Mouse (Mus musculus) lung, postnatal 36 days (tissue): ENCODE data around the gene Rps15.

ENCODE experiments used
- DNase-seq: peaks from one replicate; pipeline ENCODE4 v3.0.0; 2022; ENCODE audit warnings: mixed read lengths

Gene Rps15

DNA sequence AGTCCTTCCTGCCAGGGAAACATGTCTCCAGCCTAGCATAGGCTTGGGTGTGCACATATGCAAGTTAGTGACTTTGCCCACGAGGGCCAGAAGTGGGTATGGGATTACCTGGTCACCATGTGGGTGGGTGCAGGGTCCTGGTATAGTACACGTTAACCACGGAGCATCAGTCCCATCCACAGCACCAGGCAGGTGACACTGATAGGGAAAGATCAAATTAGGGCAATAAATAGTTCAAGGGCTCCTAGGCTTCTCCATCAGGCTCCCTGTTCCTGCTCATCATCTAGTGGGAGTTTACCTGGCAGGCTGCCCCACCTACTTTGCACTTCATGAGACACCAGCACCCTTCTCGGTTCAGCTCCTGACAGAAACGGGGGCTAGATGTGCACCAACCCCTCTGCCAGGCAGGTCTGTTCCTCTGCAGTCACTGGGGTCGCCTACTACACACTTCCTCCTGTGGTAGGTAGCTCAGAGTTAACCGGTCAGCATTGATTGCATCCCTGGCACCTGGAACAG lies 2.6 kb downstream of the Rps15 start:
- DNase-seq, result no peak

DNA sequence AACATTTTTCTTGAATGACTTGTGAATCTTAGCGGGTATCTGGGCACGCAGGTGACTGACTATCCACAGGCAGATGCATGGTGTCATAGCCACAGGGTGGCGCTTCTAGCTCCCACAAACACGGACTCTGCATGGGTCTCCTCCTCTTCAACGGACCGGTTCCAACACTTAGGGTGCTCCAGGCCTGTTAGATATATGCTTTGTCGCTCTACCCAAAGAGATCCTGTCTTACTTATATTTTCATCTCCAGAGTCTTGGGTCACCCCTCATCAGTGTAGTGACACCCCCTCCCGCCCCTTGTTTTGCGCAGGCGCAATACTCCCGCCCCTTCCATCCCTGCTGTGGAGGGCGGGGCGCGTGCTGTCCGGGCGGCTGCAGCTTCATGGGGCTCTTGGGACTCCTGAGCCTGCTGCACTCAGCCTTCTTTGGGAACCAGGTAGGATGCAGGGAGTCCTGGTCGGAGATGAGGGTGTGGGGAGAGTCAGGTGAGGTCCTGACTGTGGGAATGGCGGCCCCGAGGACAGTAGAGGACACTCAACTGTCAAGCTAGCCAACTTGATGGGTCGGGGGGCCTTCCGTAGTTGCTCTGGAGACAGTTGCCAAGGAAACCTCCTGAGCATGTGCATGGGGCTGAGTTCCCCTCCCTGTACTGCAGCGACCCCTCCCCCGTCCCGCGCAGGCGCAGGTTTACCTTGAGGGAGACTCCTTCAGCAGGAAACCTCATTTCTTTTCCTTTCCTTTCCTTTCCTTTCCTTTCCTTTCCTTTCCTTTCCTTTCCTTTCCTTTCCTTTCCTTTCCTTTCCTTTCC lies 3.6 kb downstream of the Rps15 start, which contains the start of gene Apc2:
Gene Apc2, plus strand, starts transcription at position 360 of the 808 bp plus-strand sequence.
- DNase-seq, result peak; percentile 88

GRCm38 (mm10) chr10:80296824-80297223 lies 4.6 kb downstream of the Rps15 start:
- DNase-seq, result no peak

- DNase-seq, result no peak
Observed at GRCm38 (mm10) chr10:80297526-80298133, 5.4 kb downstream of the Rps15 start.

GRCm38 (mm10) chr10:80298571-80299281 lies 6.5 kb downstream of the Rps15 start:
- no peak for DNase-seq

- DNase-seq, result no peak
Observed at GRCm38 (mm10) chr10:80299301-80299700, 7.0 kb downstream of the Rps15 start.

DNA sequence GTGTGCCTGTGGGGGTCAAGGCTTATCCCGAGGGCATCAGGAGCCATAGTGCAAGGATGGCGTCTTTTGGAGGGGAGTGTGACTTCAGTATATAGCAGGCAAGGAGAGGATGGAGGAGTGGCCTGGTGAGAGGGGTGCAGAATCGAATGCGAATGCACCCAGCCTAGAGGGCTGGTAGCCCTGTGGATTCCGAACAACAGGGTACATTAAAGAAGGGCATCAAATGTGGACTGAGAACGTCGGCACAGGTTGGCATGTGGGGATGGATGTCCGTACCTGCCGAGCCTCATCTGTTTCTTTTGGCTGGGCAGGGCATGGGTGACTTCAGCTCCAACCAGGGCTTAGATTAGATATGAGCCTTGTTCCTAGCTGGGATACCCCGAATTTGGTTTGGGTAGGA lies 7.6 kb downstream of the Rps15 start:
- DNase-seq, result no peak

DNA sequence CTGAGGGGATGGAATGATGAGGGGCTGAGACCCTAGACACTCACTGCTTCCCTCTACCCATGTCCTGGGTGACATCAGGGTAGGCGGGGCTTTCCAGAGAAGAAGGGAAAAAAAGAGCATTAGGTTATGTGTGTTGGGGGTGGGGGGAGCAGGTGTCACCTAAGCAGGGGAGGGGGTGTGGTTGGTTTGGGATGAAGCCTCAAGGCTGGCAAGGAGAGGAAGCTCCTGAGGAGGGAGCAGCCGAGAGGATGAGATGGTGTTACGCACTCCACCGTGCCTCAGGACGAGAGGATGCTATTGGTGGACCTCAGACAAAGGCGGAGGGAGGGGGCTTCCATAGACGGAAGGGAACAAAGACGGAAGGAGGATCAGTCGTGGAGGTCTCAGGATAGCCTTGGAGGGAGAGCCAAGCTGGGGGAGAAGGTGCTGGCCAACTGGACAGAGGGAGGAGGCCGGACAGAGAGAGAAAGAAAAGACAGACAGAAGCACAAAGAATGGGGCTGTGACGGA lies 8.5 kb downstream of the Rps15 start:
- no peak for DNase-seq

GRCm38 (mm10) chr10:80301256-80302081 lies 9.2 kb downstream of the Rps15 start:
- DNase-seq, result no peak

DNA sequence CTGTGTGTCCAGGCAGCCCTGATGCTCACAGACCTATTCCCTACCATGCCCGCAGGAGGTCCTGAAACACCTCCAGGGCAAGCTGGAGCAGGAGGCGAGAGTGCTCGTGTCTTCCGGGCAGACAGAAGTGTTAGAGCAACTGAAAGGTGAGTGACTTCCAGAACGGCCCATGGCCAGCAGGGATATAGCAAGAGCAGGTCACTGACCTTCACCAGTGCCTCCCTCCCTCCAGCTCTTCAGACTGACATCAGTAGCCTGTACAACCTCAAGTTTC lies 9.8 kb downstream of the Rps15 start:
- no peak for DNase-seq

DNA sequence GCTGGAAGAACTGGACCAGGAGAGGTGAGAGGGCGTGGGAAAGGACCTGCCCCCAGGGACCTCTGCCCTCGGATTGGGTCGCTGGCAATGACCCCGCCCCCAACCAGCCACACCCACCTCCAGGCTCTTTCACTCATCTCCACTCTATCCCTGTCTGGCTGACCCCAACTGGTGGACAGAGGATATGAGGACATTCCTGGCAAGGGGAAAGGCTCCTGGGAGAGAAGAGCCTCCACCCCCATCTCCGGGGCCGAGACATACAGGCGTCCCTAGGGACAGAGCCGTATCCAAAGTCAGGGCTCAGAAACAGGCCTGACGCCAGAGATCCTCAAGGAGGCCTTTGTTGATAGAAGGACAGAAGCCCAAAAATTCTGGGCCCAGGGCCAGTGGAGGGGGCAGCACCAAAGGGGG lies 10.2 kb downstream of the Rps15 start:
- peak; percentile 84 for DNase-seq

GRCm38 (mm10) chr10:80304458-80304857 lies 12.2 kb downstream of the Rps15 start:
- no peak for DNase-seq

- peak; percentile 46 for DNase-seq
Observed at GRCm38 (mm10) chr10:80304862-80305261, 12.6 kb downstream of the Rps15 start.

DNA sequence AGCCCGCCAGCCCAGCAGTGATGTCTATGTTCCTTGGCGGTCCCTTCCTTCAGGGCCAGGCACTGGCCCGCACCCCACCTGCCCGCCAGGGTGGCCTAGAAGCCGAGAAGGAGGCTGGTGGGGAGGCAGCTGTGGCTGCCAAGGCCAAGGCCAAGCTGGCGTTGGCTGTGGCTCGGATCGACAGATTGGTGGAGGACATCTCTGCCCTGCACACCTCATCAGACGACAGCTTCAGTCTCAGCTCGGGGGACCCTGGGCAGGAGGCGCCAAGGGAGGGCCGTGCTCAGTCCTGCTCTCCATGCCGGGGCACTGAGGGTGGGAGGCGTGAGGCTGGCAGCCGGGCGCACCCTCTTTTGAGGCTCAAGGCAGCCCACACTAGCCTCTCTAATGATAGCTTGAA lies 19.3 kb downstream of the Rps15 start:
- DNase-seq, result no peak

DNA sequence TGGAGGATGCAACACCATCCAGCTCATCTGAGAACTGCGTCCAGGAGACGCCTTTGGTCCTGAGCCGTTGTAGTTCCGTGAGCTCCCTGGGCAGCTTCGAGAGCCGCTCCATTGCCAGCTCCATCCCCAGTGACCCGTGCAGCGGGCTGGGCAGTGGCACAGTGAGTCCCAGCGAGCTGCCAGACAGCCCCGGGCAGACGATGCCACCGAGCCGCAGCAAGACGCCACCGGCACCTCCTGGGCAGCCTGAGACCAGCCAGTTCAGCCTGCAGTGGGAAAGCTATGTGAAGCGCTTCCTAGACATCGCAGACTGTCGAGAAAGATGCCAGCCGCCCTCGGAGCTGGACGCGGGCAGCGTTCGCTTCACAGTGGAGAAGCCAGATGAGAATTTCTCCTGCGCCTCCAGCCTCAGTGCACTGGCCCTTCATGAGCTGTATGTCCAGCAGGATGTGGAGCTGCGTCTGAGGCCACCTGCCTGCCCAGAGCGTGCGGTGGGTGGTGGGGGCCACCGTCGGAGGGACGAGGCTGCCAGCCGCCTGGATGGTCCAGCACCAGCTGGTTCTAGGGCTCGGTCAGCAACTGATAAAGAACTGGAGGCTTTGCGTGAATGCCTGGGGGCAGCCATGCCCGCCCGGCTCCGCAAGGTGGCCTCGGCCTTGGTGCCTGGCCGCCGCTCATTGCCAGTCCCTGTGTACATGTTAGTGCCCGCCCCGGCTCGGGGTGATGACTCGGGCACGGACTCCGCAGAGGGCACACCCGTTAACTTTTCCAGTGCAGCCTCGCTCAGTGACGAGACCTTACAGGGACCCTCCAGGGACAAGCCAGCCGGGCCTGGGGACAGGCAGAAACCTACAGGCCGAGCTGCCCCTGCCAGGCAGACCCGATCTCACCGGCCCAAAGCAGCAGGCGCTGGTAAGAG lies 20.6 kb downstream of the Rps15 start:
- DNase-seq, result no peak

GRCm38 (mm10) chr10:80313627-80314201 lies 21.5 kb downstream of the Rps15 start:
- no peak for DNase-seq

DNA sequence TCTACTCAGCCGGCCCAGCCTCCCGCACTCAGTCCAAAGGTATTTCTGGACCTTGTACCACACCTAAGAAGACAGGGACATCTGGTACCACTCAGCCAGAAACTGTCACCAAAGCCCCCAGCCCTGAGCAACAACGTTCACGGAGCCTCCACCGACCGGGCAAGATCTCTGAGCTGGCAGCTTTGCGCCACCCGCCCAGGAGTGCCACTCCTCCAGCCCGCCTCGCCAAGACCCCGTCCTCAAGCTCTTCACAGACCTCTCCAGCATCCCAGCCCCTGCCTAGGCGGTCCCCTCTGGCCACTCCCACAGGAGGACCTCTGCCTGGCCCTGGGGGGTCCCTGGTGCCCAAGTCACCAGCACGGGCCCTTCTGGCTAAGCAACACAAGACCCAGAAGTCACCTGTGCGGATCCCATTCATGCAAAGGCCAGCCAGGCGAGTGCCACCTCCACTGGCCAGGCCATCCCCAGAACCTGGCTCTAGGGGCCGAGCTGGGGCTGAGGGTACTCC lies 22.3 kb downstream of the Rps15 start:
- DNase-seq, result no peak

DNA sequence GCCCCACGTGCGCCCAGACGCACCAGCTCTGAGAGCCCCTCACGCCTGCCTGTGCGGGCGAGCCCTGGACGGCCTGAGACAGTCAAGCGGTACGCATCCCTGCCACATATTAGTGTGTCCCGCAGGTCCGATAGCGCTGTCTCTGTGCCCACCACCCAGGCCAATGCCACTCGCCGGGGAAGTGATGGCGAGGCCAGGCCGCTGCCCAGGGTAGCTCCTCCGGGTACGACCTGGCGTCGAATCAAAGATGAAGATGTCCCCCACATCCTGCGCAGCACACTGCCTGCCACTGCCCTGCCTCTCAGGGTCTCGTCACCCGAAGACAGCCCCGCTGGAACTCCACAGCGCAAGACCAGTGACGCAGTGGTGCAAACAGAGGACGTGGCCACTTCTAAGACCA lies 23.1 kb downstream of the Rps15 start:
- no peak for DNase-seq

DNA sequence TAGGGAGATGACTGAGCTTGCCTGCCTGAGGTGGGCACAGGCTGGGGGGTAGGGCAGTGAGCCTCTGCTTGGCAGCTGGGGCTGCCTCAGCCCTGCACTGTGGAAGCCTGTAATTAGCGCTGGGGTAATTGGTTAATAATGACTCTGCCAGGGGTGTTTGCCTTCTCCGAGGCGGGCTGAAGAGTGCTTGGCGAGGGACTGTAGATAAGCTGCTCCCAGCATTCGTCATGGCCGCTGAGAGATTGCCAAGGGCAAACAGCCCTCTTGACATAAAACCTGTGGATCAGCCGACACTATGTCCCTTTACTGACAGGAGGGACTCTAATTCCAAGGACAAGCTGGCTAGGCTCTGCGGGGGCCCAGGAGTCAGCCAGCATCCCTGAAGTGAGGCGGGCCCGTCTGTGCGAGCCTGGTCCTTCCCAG lies 24.1 kb downstream of the Rps15 start:
- peak; percentile 43 for DNase-seq

DNA sequence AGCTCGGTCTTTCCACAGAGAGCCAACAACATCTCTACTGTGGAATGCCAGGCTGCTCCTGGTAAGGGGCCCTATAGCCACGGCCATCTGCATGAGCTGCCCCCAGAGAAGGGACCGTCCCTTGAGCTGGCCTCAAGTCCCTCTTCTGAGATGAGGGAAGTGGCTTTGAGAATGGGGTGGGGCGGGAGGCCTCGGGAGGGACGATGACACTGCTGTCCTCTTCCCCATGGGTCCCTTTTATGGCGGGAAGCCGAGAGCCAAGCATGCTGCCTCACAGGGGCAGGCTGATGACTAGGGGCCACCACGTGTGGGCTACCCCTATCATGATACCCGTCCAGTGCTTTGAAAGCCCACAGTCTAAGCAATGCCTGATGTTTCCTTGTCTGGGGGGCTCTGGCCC lies 24.8 kb downstream of the Rps15 start:
- DNase-seq, result no peak

- DNase-seq, result peak; percentile 98
Observed at GRCm38 (mm10) chr10:80320340-80320760, 28.1 kb downstream of the Rps15 start, which contains the start of gene 2310011J03Rik. Gene 2310011J03Rik (minus strand): TSS chr10:80320537.
